Mouse (Mus musculus) left cerebral cortex, postnatal 10 days (tissue): Measurements from ENCODE around the gene Ppard. TPM values are rescaled to one million over a fixed set of nuclear protein-coding genes. Genes with fewer than 3 reads are reported as not detected.

Source experiments
- DNase-seq, 2 experiments: peaks; one replicate each; pipeline ENCODE4 v3.0.0; 2021 to 2022; ENCODE audit warnings: low spot score in 2 of 2, mixed read lengths in 1 of 2; ENCODE audit errors: extremely low spot score in 1 of 2
- intact Hi-C: fragments of 180-260 bp; cut with DNase I; formaldehyde crosslinking; loops from one replicate; pipeline ENCODE4 v1.15.1; 2025
- total RNA-seq, 2 experiments: library from RNA; stranded (reverse); gene quantifications; 2 replicates each; pipeline ENCODE4 v1.2.3; 2021

Ppard gene
- total RNA-seq: 10 to 100 TPM; 19.4 to 23.8 TPM

GRCm38 (mm10) chr17:28232475-28233060 lies at the start of gene Ppard:
Gene Ppard, plus strand, starts transcription at chr17:28232700.
- peak; percentile 95 to 99 for DNase-seq
- intact Hi-C loops: loop anchor here (2.0 to 5.0 kb wide), 2 partner anchors 60 to 76 kb away; no protein-coding TSS in a partner anchor

DNA sequence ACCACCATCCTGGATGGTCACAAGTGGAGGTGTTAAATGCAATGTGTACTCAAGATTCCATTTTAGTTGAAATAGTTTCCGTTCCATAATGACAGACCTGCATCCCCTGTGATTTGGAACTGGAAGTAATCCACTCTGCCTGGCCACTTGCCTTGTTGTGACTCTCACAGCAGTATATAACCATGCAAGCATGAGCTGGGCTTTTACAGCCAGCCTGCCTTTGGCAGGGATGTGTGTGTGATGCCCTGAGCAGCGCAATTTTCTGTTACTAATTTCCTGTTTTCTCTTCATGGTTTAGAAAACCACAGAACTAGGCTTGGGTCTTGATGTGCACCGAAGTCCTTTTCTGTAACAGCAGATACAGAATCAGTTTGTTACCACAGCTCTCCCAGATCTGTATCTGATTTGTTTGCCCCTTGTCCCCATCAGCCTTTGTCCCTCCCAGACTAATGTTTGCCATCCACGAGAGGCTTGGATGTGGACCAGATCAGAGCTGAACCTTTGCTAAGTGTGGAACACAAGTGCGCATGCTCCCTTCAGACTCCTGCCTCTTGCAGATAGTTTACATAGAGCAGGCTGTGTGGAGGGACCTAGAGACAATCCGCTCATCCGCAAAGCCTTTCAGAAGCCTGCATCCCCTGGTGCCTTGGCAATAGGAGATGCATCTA lies 47.4 kb upstream of the Ppard start:
- intact Hi-C loops: no loop called here
- DNase-seq: no peak

DNA sequence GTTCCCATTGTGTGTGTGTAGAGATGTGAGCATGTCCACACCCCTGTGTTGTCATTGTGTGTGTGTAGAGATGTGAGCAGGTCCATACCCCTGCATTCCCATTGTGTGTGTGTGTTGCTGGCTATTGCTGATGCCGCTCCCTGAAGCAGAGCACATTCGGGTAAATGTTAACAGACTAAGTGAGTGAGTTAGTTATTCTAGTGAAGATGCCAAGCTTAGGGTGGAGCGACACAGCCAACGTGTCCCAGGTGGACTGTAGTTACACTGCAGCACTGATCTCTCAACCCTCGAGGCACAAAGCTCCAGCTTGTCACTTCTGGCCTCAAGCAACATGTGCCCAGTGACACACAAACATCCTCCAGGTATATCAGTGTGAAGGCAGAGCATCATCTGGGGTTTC lies 44.2 kb upstream of the Ppard start:
- DNase-seq: no peak
- intact Hi-C loops: no loop called here

DNA sequence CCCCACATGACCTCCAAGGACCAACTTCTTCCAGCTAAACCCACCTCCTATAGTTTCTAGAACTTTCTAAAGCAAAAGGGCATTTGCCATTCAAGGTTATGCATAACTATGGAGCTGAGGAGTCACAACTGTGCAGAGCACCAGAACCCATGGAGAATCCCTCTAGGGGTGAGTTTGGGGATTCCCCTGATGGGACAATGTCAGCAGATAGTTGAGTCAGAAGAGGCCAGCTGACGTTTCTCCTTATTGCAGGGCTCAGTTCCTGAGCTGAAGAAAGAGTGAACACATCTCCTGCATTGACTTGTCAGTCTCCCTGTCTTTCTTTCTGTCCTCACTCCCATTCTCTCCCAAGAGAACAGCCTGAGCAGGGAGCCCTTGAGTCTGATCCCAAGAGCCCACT lies 39.7 kb upstream of the Ppard start:
- no peak for DNase-seq
- intact Hi-C loops: no loop called here

DNA sequence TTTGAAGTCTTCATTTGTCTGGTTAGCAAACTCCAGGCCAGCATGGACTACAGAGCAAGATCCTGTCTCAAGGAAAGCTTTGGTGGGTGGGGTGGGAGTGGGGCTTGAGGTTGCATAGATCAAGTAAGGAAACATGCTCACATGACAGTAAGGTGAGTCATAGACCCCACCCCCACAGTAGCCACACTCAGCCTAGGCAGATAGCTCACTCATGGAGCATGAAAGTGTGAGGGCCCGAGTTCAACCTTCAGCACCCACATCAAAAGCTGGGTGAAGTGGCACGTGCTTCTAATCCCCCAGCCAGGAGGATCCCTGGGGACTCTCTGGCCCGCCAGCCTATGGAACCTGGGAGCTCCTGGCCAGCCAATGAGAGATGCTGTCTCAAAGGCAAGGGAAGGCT lies 38.9 kb upstream of the Ppard start:
- DNase-seq: no peak

GRCm38 (mm10) chr17:28195033-28195432 lies 37.5 kb upstream of the Ppard start:
- intact Hi-C loops: no loop called here
- no peak for DNase-seq

More for the DNA sequence above, 38.9 kb upstream of the Ppard start:
- intact Hi-C loops: no loop called here

DNA sequence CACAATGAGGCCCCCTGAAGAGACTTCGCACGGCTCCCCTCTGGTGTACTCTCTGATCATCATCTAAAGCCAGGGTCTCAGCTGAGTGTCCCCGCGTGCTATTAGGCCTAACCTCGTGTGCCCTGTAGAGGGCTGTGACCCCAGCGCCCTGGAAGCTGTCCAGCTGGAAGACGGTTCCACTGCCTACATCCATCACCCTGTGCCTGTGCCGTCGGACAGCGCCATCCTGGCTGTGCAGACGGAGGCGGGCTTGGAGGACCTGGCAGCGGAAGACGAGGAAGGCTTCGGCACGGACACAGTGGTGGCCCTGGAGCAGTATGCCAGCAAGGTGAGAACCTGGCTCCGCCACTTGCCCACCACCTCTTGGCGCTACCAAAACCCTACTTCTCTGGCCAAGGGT lies 34.9 kb upstream of the Ppard start:
- intact Hi-C loops: no loop called here

DNA sequence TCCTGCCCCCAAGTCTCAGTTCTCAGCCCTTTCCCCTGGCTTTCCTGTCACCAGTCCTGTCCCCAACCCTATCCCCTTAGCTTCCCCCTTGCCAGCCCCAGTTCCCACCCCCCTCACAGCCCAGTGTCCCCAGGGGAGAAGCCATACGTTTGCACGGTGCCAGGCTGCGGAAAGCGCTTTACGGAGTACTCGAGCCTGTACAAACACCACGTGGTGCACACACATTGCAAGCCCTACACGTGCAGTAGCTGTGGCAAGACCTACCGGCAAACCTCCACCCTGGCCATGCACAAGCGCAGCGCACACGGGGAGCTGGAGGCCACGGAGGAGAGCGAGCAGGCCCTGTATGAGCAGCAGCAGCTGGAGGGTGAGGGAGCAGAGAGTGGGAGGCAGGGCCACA lies 30.5 kb upstream of the Ppard start:
- DNase-seq: no peak
- intact Hi-C loops: no loop called here

More for the DNA sequence above, 34.9 kb upstream of the Ppard start:
- no peak for DNase-seq

DNA sequence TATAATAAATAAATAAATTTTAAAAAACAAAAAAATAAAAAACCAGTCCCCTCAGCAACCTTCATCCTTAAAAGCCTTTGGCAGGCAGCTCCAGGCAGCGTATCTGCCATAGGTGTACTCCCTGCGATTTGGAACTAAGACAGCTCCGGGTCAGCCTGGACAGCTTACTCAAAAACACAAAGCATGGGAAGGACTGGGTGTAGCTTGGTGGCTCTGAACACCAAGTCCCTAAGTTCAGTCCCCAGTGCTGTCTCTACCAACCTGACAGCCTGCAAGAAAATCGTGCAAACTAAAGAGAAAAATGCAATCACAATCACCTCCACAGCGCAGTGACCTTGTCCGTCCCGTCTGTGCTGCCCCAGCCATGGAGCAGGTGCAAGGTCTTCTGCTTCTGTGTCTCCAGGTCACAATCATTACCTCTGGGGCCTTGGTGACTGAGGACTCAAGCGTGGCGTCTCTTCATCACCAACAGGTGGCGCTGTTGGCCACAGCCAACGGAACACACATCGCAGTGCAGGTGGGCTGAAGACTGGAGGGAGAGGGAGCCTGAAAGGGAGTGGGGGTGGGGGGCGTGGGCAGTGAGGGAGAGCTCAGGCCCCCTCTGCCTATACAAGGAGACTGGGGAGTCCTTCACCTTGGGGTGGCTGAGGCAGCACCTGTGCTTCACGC lies 28.3 kb upstream of the Ppard start:
- intact Hi-C loops: no loop called here
- DNase-seq: peak in 1 of 2 experiments; percentile 70

GRCm38 (mm10) chr17:28205443-28205842 lies 27.1 kb upstream of the Ppard start:
- no peak for DNase-seq
- intact Hi-C loops: no loop called here

DNA sequence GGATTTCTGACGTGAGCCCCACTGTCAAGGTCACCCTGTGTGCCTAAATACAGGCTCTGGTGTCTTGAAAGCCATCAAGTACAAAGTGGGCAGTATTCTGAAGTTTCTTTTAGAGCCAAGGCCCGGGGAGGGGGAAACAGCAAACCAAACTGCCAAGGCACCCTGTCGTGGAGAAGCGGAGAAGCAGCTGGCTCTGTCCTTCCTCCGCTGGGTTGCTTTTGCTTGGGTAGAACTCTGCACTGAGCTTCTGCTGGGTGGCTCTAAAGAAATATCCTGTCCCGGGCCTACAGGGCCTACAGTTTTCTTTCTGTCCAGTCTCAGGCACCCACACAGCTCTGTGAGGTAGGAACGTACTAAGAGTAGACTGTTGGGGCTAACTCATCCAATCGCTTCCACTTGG lies 25.4 kb upstream of the Ppard start:
- DNase-seq: no peak
- intact Hi-C loops: no loop called here

DNA sequence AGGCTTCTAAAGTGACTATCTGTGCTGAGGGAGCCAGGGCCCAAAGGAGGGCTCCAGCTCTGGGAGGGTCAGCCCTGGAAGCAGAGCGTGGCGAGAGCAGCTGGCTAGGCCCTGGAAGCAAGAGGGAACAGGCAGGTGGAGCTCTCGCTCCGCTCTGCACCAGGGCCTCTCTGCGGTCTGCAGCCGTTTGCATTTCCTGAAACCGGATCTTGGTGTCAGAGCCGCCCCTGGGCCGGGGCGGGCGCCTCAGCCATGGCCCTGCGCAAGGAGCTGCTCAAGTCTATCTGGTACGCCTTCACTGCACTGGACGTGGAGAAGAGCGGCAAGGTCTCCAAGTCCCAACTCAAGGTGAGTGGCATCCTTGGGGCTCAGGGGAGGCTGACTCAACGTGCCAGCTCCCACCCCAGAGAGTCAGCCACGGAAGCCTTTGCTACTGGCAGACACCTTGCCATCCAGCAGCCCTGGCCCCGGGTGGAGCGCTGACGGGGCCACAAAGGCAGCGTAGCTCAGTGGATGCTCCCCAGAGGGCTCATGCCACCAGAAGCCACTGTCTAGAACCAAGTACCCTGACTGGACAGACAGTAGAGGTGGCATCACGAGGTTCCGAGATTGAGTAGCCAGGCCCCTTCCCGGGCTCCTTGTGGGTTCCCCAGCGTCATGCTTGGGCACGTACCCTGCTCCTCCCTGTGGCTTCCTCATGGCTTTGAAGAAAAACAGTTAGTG lies 24.7 kb upstream of the Ppard start, which contains the start of gene Def6:
Def6 (plus strand) TSS at position 188 of the 723 bp plus-strand sequence.
- intact Hi-C loops: no loop called here
- peak in 1 of 2 experiments; percentile 85 for DNase-seq

DNA sequence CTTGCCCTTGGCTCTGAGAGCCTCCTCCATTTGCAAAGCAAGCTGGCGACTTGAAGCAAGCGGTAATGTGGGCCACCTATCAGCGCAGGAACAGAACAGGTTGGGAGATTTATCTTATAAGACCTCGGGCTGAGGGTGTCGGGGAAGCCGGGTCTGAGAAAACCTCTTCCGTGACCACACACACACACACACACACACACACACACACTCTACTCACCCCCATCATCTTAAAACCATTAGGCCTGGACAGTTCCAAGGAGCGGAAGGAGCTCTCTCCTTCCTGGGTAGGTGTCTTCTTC lies 24.2 kb upstream of the Ppard start:
- no peak for DNase-seq
- intact Hi-C loops: no loop called here

DNA sequence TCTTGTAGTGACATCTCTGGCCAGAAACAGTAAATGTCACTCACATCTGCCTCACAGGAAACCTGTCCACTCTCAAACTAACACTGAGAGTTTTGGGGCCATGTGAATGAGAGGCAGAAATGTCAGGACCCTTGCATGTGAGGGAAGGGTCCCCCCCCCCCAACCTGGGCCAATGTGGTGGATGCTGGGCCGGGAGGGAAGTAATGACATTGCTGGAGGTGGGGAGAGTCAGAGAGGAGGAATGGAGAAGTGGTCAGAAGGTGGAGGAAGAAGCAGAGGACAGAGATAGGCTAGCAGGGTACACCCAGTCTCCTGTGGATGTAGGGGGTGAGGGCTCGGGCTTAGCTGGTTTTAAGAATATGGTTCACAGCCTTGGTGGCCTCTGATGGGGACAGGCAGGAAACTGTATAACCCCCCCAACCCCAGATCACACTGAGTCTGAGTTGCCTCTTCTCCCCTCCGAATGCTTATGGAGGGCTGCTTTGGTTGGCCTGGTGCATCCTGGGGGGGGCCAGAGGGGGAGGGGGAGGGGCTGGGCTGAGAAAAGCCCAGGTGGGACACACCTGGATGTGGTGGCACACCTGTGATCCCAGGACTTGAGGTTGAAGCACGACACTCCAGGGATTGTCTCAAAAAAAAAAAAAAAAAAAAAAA lies 22.9 kb upstream of the Ppard start:
- intact Hi-C loops: no loop called here
- DNase-seq: no peak

- intact Hi-C loops: no loop called here
- DNase-seq: no peak
Observed at GRCm38 (mm10) chr17:28211921-28212341, 20.6 kb upstream of the Ppard start.

DNA sequence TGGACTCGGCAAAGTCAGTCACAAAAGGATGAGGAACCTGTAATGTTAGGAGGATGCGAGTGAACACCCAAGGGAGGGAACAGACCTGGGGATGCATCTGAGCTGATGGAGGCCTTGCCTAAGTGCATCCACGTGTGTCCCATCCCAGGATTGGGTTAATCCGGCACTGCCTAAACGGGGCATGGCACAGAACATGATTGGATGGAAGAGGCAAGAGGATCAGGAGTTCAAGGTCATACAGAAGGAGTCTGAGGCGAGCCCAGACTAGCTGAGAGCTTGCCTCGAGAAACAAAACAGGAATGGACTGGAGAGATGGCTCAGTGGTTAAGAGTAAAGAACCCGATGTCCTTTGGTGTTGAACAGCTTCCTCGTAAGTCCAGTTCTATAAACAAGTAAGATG lies 20.1 kb upstream of the Ppard start:
- intact Hi-C loops: no loop called here
- no peak for DNase-seq

GRCm38 (mm10) chr17:28213236-28213635 lies 19.3 kb upstream of the Ppard start:
- intact Hi-C loops: no loop called here
- no peak for DNase-seq

DNA sequence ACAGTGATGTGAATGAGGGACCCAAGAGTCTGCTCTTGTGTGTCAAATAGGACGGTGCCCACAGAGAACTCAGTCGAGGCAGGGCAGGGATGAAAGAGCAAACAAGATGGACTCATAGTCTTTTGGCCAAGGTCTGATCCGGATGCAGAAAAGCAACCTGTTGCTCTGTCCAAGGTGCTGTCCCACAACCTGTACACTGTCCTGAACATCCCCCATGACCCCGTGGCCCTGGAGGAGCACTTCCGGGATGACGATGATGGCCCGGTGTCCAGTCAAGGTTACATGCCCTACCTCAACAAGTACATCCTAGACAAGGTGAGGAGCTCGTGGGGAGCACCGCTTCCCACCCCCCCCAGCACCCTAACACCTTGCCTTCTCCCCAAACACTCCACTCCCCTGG lies 15.7 kb upstream of the Ppard start:
- DNase-seq: no peak
- intact Hi-C loops: no loop called here
